Mouse (Mus musculus): Measurements from ENCODE around the gene Ubr2.

GRCm38 (mm10) chr17:47008506-47008905 is 1.9 kb downstream of the Ubr2 start:
- TF ChIP-seq ZNF384 (IDR thresholded peaks at IDR 0.05; ENCODE audit: low read depth, low read length) (no peak), ZC3H11A (IDR thresholded peaks at IDR 0.05; ENCODE audit: borderline replicate concordance, low read depth, low read length) (no peak), MAFK (IDR thresholded peaks at IDR 0.05; ENCODE audit: insufficient read depth, low read depth, low read length) (no peak)

All from ES-E14 (cell line).